Mouse (Mus musculus) midbrain, embryonic 16.5 days (tissue): Measurements from ENCODE around the gene Vmn1r222. TPM values are rescaled to one million over a fixed set of nuclear protein-coding genes. Genes with fewer than 3 reads are reported as not detected.
"Not testable (repeated sequence)": the region's sequence is repeated elsewhere in the genome, so short reads cannot be mapped to it uniquely, and the experiment has no call there.

Source experiments
- ATAC-seq: fragments of 200-750 bp; cut with Nextera tagmentation; 2 replicates; pipeline ENCODE4 v1.8.0; 2017; ENCODE audit warnings: moderate TSS enrichment
- H3K27ac ChIP-seq: fragments of 300-500 bp; sonication (generic); 2 replicates; pipeline ENCODE4 v1.5.1; 2014; ENCODE audit warnings: mild to moderate bottlenecking, low read length, mixed read lengths
- H3K27me3 ChIP-seq: fragments of 300-500 bp; sonication (generic); 2 replicates; pipeline ENCODE4 v1.6.1; 2014; ENCODE audit warnings: low read depth, low read length, mixed read lengths; ENCODE audit not compliant: control insufficient read depth, insufficient read depth
- H3K36me3 ChIP-seq: fragments of 300-500 bp; sonication (generic); 2 replicates; pipeline ENCODE4 v1.6.1; 2014; ENCODE audit warnings: mild to moderate bottlenecking, low read length, moderate library complexity, mixed read lengths; ENCODE audit not compliant: control insufficient read depth, insufficient read depth
- H3K4me1 ChIP-seq: fragments of 300-500 bp; sonication (generic); 2 replicates; pipeline ENCODE4 v1.6.1; 2014; ENCODE audit warnings: mild to moderate bottlenecking, low read length, mixed read lengths; ENCODE audit not compliant: control insufficient read depth, insufficient read depth
- H3K4me2 ChIP-seq: fragments of 300-500 bp; sonication (generic); 2 replicates; pipeline ENCODE4 v1.6.1; 2014; ENCODE audit warnings: mild to moderate bottlenecking, low read length, mixed read lengths
- H3K4me3 ChIP-seq: fragments of 300-500 bp; sonication (generic); 2 replicates; pipeline ENCODE4 v1.5.1; 2014; ENCODE audit warnings: low read depth, mild to moderate bottlenecking, low read length, moderate library complexity, mixed read lengths
- H3K9ac ChIP-seq: fragments of 300-500 bp; sonication (generic); 2 replicates; pipeline ENCODE4 v1.6.1; 2014; ENCODE audit warnings: low read depth, low read length, mixed read lengths
- H3K9me3 ChIP-seq: fragments of 300-500 bp; sonication (generic); replicated peaks from 2 replicates; pipeline ENCODE4 v1.6.1; 2014; ENCODE audit warnings: mild to moderate bottlenecking, low read length, mixed read lengths; ENCODE audit not compliant: control insufficient read depth, poor library complexity, severe bottlenecking
- WGBS: fragments of 180-500 bp; shearing (Covaris S2); extraction: QIAGEN DNeasy Blood & Tissue Kit; methylation state at CpG from one replicate; pipeline ENCODE4 v1.1.7; 2014; 5-methylcytosine and 5-hydroxymethylcytosine counted together
- polyA plus RNA-seq: library from polyadenylated mRNA; unstranded; fragments of >200 nt; fragmentation: Nextera tagmentation; extraction: Ambion mirVana; gene quantifications from 2 replicates; pipeline ENCODE4 v1.2.1, GENCODE M21; 2015

Vmn1r222 gene
- polyA plus RNA-seq, 1 experiment from 2014 or later = not detected

- H3K4me2 ChIP-seq, H3K36me3 ChIP-seq, H3K27me3 ChIP-seq, H3K9ac ChIP-seq, ATAC-seq, H3K9me3 ChIP-seq, H3K4me1 ChIP-seq, H3K4me3 ChIP-seq, H3K27ac ChIP-seq: not testable (repeated sequence)
- WGBS = 100% methylated on average over 1 of the region's 1 CpGs
These were observed 11.1 kb upstream of the Vmn1r222 start, which contains the start of gene Vmn1r223 for GRCm38 (mm10) chr13:23246834-23247233. Gene Vmn1r223 (plus strand): TSS chr13:23247134.

GRCm38 (mm10) chr13:23213827-23214226 lies 21.9 kb downstream of the Vmn1r222 start, which contains the start of gene Vmn1r221:
Gene Vmn1r221 (plus strand): TSS chr13:23214127.
- 93% methylated on average over 2 of the region's 2 CpGs for WGBS
- not testable (repeated sequence) for H3K9me3 ChIP-seq, ATAC-seq

GRCm38 (mm10) chr13:23203885-23204284 lies 31.9 kb downstream of the Vmn1r222 start:
- not testable (repeated sequence) for H3K36me3 ChIP-seq, H3K27me3 ChIP-seq, ATAC-seq, H3K27ac ChIP-seq, H3K4me1 ChIP-seq, H3K4me3 ChIP-seq, H3K9me3 ChIP-seq, H3K9ac ChIP-seq, H3K4me2 ChIP-seq
- 75% methylated on average over 1 of the region's 1 CpGs for WGBS

More at GRCm38 (mm10) chr13:23213827-23214226, 21.9 kb downstream of the Vmn1r222 start, which contains the start of gene Vmn1r221:
- not testable (repeated sequence) for H3K4me1 ChIP-seq, H3K36me3 ChIP-seq, H3K4me3 ChIP-seq, H3K9ac ChIP-seq, H3K27me3 ChIP-seq, H3K27ac ChIP-seq, H3K4me2 ChIP-seq

- no peak within 1 kb of the TSS for H3K9ac ChIP-seq
- H3K27ac ChIP-seq = no peak within 1 kb of the TSS
- ATAC-seq = no peak
- no peak within 1 kb of the TSS for H3K4me3 ChIP-seq
- H3K27me3 ChIP-seq = no peaks in the 10 kb centered on the region
- H3K36me3 ChIP-seq = no peaks in the 10 kb centered on the region
- no peak within 1 kb of the TSS for H3K4me2 ChIP-seq
- H3K4me1 ChIP-seq = no peaks in the 10 kb centered on the region
- WGBS = 85% methylated on average over 2 of the region's 2 CpGs
- H3K9me3 ChIP-seq = no peaks in the 10 kb centered on the region
These were observed 47.9 kb downstream of the Vmn1r222 start, which contains the start of gene Vmn1r220 for GRCm38 (mm10) chr13:23187875-23188274. Gene Vmn1r220 (minus strand): TSS chr13:23187975.

Other genes with a start within 250 kb of the Vmn1r222 start
- not detected in 2 replicates for gene Vmn1r213, start 228.3 kb downstream of the Vmn1r222 start, polyA plus RNA-seq
- gene Vmn1r214, start 205.5 kb downstream of the Vmn1r222 start, polyA plus RNA-seq = not detected in 2 replicates
- gene Vmn1r215, start 167.9 kb downstream of the Vmn1r222 start, polyA plus RNA-seq = not detected in 2 replicates
- gene Vmn1r217, start 117.7 kb downstream of the Vmn1r222 start, polyA plus RNA-seq = not detected in 2 replicates
- gene Vmn1r218, start 102.8 kb downstream of the Vmn1r222 start, polyA plus RNA-seq = not detected in 2 replicates
- not detected in 2 replicates for gene Vmn1r219, start 76.6 kb downstream of the Vmn1r222 start, polyA plus RNA-seq
- not detected in 2 replicates for gene Vmn1r220, start 48.0 kb downstream of the Vmn1r222 start, polyA plus RNA-seq
- not detected in 2 replicates for gene Vmn1r221, start 21.8 kb downstream of the Vmn1r222 start, polyA plus RNA-seq
- not detected in 2 replicates for gene Vmn1r223, start 11.2 kb upstream of the Vmn1r222 start, polyA plus RNA-seq
- 55.5 and 57.4 TPM in 2 replicates for gene Zfp322a, start 133.3 kb upstream of the Vmn1r222 start, polyA plus RNA-seq
- 9.1 and 11.0 TPM in 2 replicates for gene Abt1, start 187.9 kb upstream of the Vmn1r222 start, polyA plus RNA-seq
- gene Btn1a1, start 230.0 kb upstream of the Vmn1r222 start, polyA plus RNA-seq = 0.10 and 0.31 TPM in 2 replicates